Mouse (Mus musculus) kidney, adult 8-10 months (tissue): ENCODE results near the gene Smagp.

ENCODE experiments used
- DNase-seq, 2 experiments: peaks; one replicate each; pipeline ENCODE4 v3.0.0; 2022

Gene Smagp

GRCm38 (mm10) chr15:100665411-100666218, 28.9 kb upstream of the Smagp start:
- DNase-seq: no peak

- DNase-seq: no peak
These were observed 28.1 kb upstream of the Smagp start for GRCm38 (mm10) chr15:100664813-100665274.

- no peak for DNase-seq
These were observed 24.1 kb upstream of the Smagp start for GRCm38 (mm10) chr15:100660805-100661204.

GRCm38 (mm10) chr15:100660306-100660705, 23.6 kb upstream of the Smagp start:
- peak; percentile 70 to 75 for DNase-seq

- no peak for DNase-seq
These were observed 18.5 kb upstream of the Smagp start for GRCm38 (mm10) chr15:100655201-100655600.

GRCm38 (mm10) chr15:100654271-100654670, 17.5 kb upstream of the Smagp start:
- DNase-seq: no peak

GRCm38 (mm10) chr15:100651610-100652009, 14.9 kb upstream of the Smagp start:
- DNase-seq: no peak

- DNase-seq: no peak
These were observed 13.4 kb upstream of the Smagp start for GRCm38 (mm10) chr15:100650111-100650510.

- no peak for DNase-seq
These were observed 9.4 kb upstream of the Smagp start for GRCm38 (mm10) chr15:100646161-100646560.

GRCm38 (mm10) chr15:100642451-100642850, 5.7 kb upstream of the Smagp start:
- DNase-seq: no peak

- DNase-seq: no peak
These were observed 4.6 kb upstream of the Smagp start for GRCm38 (mm10) chr15:100641226-100641810.

GRCm38 (mm10) chr15:100639972-100640750, 3.4 kb upstream of the Smagp start:
- no peak for DNase-seq

- peak in 1 of 2 experiments; percentile 65 for DNase-seq
These were observed 921 bp upstream of the Smagp start for GRCm38 (mm10) chr15:100637661-100638060.

GRCm38 (mm10) chr15:100635851-100636645, 692 bp downstream of the Smagp start:
- DNase-seq: no peak

- DNase-seq: no peak
These were observed 1.5 kb downstream of the Smagp start for GRCm38 (mm10) chr15:100635239-100635638.

- no peak for DNase-seq
These were observed 3.4 kb downstream of the Smagp start for GRCm38 (mm10) chr15:100633341-100633740.

- no peak for DNase-seq
These were observed 4.4 kb downstream of the Smagp start for GRCm38 (mm10) chr15:100632323-100632722.

- no peak for DNase-seq
These were observed 5.1 kb downstream of the Smagp start for GRCm38 (mm10) chr15:100631454-100632170.

GRCm38 (mm10) chr15:100630126-100630525, 6.6 kb downstream of the Smagp start:
- DNase-seq: no peak

GRCm38 (mm10) chr15:100628797-100629196, 7.9 kb downstream of the Smagp start:
- no peak for DNase-seq

GRCm38 (mm10) chr15:100627774-100628370, 8.9 kb downstream of the Smagp start:
- DNase-seq: no peak

GRCm38 (mm10) chr15:100627287-100627686, 9.5 kb downstream of the Smagp start:
- no peak for DNase-seq
